Mouse (Mus musculus) cortical plate, adult 2 months (tissue): Measurements from ENCODE around the gene Zfand3.

Experiments
- CTCF ChIP-seq: fragments of 200-500 bp; IDR thresholded peaks from 2 replicates; pipeline ENCODE4 v1.5.1; 2011; ENCODE audit warnings: mild to moderate bottlenecking, control low read depth, low read length; ENCODE audit not compliant: insufficient read depth; ENCODE audit errors: extremely low read depth
- POLR2A ChIP-seq: fragments of 200-500 bp; IDR thresholded peaks from 2 replicates; pipeline ENCODE4 v1.6.1; 2011; ENCODE audit warnings: mild to moderate bottlenecking, low read length, control low read depth; ENCODE audit not compliant: insufficient read depth; ENCODE audit errors: extremely low read depth

- TF ChIP-seq CTCF (no peak), POLR2A (no peak)
Measured at GRCm38 (mm10) chr17:30188031-30188981, 183.8 kb downstream of the Zfand3 start.
